Mouse (Mus musculus) urinary bladder, postnatal 25 days (tissue): Measurements from ENCODE around the gene Clic5.
"Not testable (repeated sequence)": the region's sequence is repeated elsewhere in the genome, so short reads cannot be mapped to it uniquely, and the experiment has no call there.

ENCODE experiments used
- DNase-seq: peaks from one replicate; pipeline ENCODE4 v3.0.0; 2022; ENCODE audit warnings: low spot score

The Clic5 gene

GRCm38 (mm10) chr17:44188042-44188768 lies at the start of gene Clic5:
TSS of gene Clic5 (plus strand) at chr17:44188584.
- DNase-seq = no peak

- DNase-seq = no peak
These were observed 42.6 kb upstream of the Clic5 start for GRCm38 (mm10) chr17:44145806-44146205.

GRCm38 (mm10) chr17:44148109-44148846 lies 40.1 kb upstream of the Clic5 start:
- no peak for DNase-seq

GRCm38 (mm10) chr17:44151130-44151529 lies 37.3 kb upstream of the Clic5 start:
- peak; percentile 44 for DNase-seq

GRCm38 (mm10) chr17:44151889-44152288 lies 36.5 kb upstream of the Clic5 start:
- no peak for DNase-seq

GRCm38 (mm10) chr17:44153871-44154270 lies 34.5 kb upstream of the Clic5 start:
- DNase-seq = no peak

- DNase-seq = no peak
These were observed 33.2 kb upstream of the Clic5 start for GRCm38 (mm10) chr17:44155204-44155603.

- no peak for DNase-seq
These were observed 30.2 kb upstream of the Clic5 start for GRCm38 (mm10) chr17:44158186-44158585.

- DNase-seq = no peak
These were observed 27.9 kb upstream of the Clic5 start for GRCm38 (mm10) chr17:44160449-44160848.

GRCm38 (mm10) chr17:44162514-44162913 lies 25.9 kb upstream of the Clic5 start:
- no peak for DNase-seq

GRCm38 (mm10) chr17:44162935-44163334 lies 25.4 kb upstream of the Clic5 start:
- no peak for DNase-seq

- DNase-seq = no peak
These were observed 22.5 kb upstream of the Clic5 start for GRCm38 (mm10) chr17:44165730-44166347.

GRCm38 (mm10) chr17:44169676-44170075 lies 18.7 kb upstream of the Clic5 start:
- no peak for DNase-seq

- DNase-seq = no peak
These were observed 18.1 kb upstream of the Clic5 start for GRCm38 (mm10) chr17:44170316-44170715.

GRCm38 (mm10) chr17:44171930-44172329 lies 16.5 kb upstream of the Clic5 start:
- no peak for DNase-seq

- DNase-seq = no peak
These were observed 15.0 kb upstream of the Clic5 start for GRCm38 (mm10) chr17:44173341-44173740.

- no peak for DNase-seq
These were observed 11.1 kb upstream of the Clic5 start for GRCm38 (mm10) chr17:44177291-44177690.

GRCm38 (mm10) chr17:44181346-44181745 lies 7.0 kb upstream of the Clic5 start:
- no peak for DNase-seq

- DNase-seq = no peak
These were observed 1.5 kb upstream of the Clic5 start for GRCm38 (mm10) chr17:44186871-44187270.

- not testable (repeated sequence) for DNase-seq
These were observed 847 bp upstream of the Clic5 start for GRCm38 (mm10) chr17:44187537-44187936.

GRCm38 (mm10) chr17:44188769-44189145 lies 373 bp downstream of the Clic5 start:
- DNase-seq = no peak

GRCm38 (mm10) chr17:44189696-44190095 lies 1.3 kb downstream of the Clic5 start:
- no peak for DNase-seq

- DNase-seq = no peak
These were observed 1.9 kb downstream of the Clic5 start for GRCm38 (mm10) chr17:44190246-44190645.
